Mouse (Mus musculus) hindbrain, embryonic 14.5 days (tissue): ENCODE measurements around the gene Ghrl. TPM values are rescaled to one million over a fixed set of nuclear protein-coding genes. Genes with fewer than 3 reads are reported as not detected.

ENCODE experiments used
- ATAC-seq: fragments of 200-750 bp; cut with Nextera tagmentation; 2 replicates; pipeline ENCODE4 v1.8.0; 2017; ENCODE audit warnings: moderate number of reproducible peaks, mild to moderate bottlenecking, moderate TSS enrichment, moderate library complexity; ENCODE audit not compliant: low FRiP score
- DNase-seq: peaks from one replicate; pipeline ENCODE4 v3.0.0-alpha.2; 2015; ENCODE audit warnings: low spot score
- H3K27ac ChIP-seq: fragments of 300-500 bp; sonication (generic); 2 replicates; pipeline ENCODE4 v1.5.1; 2014; ENCODE audit warnings: mild to moderate bottlenecking, moderate library complexity
- H3K27me3 ChIP-seq: fragments of 300-500 bp; sonication (generic); 2 replicates; pipeline ENCODE4 v1.6.1; 2014; ENCODE audit warnings: mild to moderate bottlenecking, low read length, mixed read lengths; ENCODE audit not compliant: control insufficient read depth, insufficient read depth
- H3K36me3 ChIP-seq: fragments of 300-500 bp; sonication (generic); replicated peaks from 2 replicates; pipeline ENCODE4 v1.6.1; 2014; ENCODE audit not compliant: control insufficient read depth, insufficient read depth
- H3K4me1 ChIP-seq: fragments of 300-500 bp; sonication (generic); replicated peaks from 2 replicates; pipeline ENCODE4 v1.6.1; 2014; ENCODE audit warnings: antibody characterized with exemption, low read length, mixed read lengths; ENCODE audit not compliant: control insufficient read depth, insufficient read depth
- H3K4me2 ChIP-seq: fragments of 300-500 bp; sonication (generic); replicated peaks from 2 replicates; pipeline ENCODE4 v1.6.1; 2014; ENCODE audit warnings: mild to moderate bottlenecking, moderate library complexity
- H3K4me3 ChIP-seq: fragments of 300-500 bp; sonication (generic); replicated peaks from 2 replicates; pipeline ENCODE4 v1.5.1; 2014; ENCODE audit warnings: mild to moderate bottlenecking, low read length
- H3K9ac ChIP-seq: fragments of 300-500 bp; sonication (generic); 2 replicates; pipeline ENCODE4 v1.6.1; 2014
- H3K9me3 ChIP-seq: fragments of 300-500 bp; sonication (generic); 2 replicates; pipeline ENCODE4 v1.6.1; 2016; ENCODE audit warnings: low read length; ENCODE audit not compliant: control insufficient read depth
- WGBS: fragments of 180-500 bp; shearing (Covaris S2); extraction: QIAGEN DNeasy Blood & Tissue Kit; methylation state at CpG from one replicate; pipeline ENCODE4 v1.1.7; 2014; 5-methylcytosine and 5-hydroxymethylcytosine counted together
- polyA plus RNA-seq: library from polyadenylated mRNA; unstranded; fragments of >200 nt; fragmentation: Nextera tagmentation; extraction: Ambion mirVana; gene quantifications from 2 replicates; pipeline ENCODE4 v1.2.1, GENCODE M21; 2014

Ghrl gene
- polyA plus RNA-seq, 1 experiment from 2014 or later = 1.2 TPM

DNA sequence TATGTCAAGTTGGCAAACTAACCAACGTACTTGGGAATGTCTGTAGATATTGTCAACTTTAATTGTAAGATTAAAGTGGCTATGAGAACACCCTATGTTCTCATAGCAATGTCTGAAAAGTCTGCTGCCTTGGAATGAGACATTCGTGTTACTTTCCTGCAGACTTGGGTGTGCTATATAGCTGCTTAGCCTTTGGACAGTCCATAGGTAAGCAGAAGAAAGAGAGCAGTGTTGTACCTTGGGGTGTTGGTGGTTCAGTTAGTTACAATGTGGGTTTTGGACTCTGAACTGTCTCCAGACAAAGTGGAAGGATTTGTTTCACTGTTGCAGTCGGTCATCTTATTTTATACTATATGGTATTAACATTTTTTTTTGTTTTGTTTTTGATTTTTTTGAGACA lies 7.0 kb downstream of the Ghrl start:
- Histone ChIP-seq H3K27me3 (no peaks in the 10 kb centered on the region), H3K4me3 (no peak overlapping the region), H3K9me3 (no peaks in the 10 kb centered on the region), H3K4me1 (no peaks in the 10 kb centered on the region), H3K4me2 (no peak overlapping the region), H3K36me3 (peaks cover 97% of the 10 kb centered on the region), H3K27ac (no peak overlapping the region), H3K9ac (no peak overlapping the region)
- ATAC-seq (no peak), DNase-seq (no peak)
- WGBS = 91% methylated on average over 3 of the region's 3 CpGs

DNA sequence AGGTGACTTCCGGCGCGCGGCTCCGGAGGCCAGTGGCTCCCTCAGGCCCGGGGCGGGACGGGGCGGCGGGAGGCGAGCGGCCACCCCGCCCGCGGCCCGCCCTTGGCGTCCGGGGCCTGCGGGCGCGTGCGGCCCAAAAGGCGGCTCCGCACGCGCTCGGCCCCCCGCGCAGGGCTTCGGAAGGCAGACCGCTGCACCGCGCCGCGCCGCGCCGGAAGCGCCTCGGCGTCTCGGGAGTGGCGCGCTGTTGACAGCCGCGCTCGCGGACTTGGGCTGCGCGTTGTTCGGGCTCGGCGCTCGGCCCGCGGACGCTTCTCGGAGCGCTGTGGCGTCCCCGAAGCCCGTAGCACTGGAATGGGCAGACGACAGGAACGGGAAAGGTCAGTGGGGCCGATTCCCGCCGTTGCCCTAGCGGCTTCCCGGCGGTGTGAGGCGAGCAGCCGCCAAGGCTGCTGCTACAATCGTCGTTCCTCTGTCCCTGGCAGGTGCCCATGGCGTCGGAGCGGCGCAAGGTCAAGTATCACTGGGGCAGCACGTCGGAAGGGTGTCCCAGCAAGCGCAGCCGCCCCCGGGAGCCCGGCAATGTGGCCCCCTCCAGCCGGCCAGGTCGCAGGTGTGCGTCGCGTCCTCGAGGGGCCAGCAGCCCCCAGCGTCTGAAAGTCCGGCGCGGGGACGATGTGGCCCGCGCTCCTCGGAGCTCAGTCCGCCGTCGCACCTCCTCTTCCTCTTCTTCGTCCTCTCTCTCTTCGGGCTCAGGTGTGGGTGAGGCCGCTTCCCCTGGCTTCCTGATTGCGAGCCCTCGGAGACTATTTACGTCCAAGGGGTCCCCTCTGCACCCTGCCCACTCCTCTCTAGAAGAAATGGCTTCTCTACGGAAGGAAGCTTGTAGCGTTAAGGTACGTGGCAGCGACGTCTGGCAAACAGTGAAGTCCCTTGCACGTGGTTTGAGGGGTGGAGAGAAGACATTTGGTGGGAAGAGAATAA lies 22.2 kb downstream of the Ghrl start:
- under 1% methylated on average over 93 of the region's 113 CpGs for WGBS
- ATAC-seq (peak; percentile 72), DNase-seq (no peak)
- Histone ChIP-seq H3K4me3 (peak overlapping the region; percentile 95), H3K9me3 (no peaks in the 10 kb centered on the region), H3K9ac (peak overlapping the region; percentile 83), H3K27ac (peak overlapping the region; percentile 88), H3K27me3 (no peaks in the 10 kb centered on the region), H3K36me3 (peaks cover 15% of the 10 kb centered on the region), H3K4me2 (peak overlapping the region; percentile 92), H3K4me1 (peaks cover 17% of the 10 kb centered on the region)

DNA sequence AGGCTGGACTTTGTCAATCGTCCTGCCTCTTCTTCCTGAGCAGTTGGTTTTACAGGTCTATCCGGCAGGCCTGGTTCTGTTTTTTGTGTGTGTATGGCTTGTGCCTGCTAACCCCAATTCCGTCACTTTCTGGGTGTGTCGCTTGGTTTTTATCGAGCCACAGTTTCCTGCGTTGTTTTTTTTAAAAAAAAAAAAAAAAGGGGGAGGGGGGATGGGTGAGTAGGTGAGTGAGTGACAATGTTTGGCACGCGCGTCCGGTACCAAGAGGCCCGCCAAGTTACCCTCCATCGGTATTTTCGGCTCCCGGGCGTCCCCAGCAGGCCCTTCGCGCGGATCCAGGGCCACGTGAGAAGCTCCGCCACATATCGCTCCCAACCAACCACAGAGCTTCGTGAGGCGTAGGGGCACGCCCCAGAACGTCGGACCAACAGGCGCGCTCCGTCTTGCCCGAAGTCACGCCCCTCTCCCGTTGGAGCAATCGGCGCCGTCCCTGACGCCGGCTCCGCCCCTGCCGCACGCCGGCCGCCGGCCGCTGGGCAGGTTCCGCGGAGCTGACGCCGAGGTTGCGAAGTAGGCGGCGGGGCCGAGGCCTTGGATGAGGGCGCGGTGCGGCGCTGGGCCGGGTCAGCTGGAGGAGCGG lies 23.0 kb downstream of the Ghrl start, which contains the start of gene Tatdn2:
Tatdn2 (plus strand) TSS at position 469 of the 640 bp plus-strand sequence.
- Histone ChIP-seq H3K36me3 (peaks cover 7% of the 10 kb centered on the region), H3K4me2 (peak within 1 kb of the TSS; percentile 92), H3K27ac (peak within 1 kb of the TSS; percentile 88), H3K9ac (peak within 1 kb of the TSS; percentile 83), H3K27me3 (no peaks in the 10 kb centered on the region), H3K4me1 (peaks cover 17% of the 10 kb centered on the region), H3K9me3 (no peaks in the 10 kb centered on the region), H3K4me3 (peak within 1 kb of the TSS; percentile 95)
- peak; percentile 93 for DNase-seq
- WGBS = under 1% methylated on average over 55 of the region's 58 CpGs
- ATAC-seq = peak; percentile 99

GRCm38 (mm10) chr6:113695766-113696355 lies 23.8 kb downstream of the Ghrl start:
- Histone ChIP-seq H3K4me1 (peaks cover 18% of the 10 kb centered on the region), H3K4me2 (peak overlapping the region; percentile 92), H3K9ac (peak overlapping the region; percentile 43; the same call in 1 of the 2 replicates), H3K27ac (peak overlapping the region; percentile 88), H3K36me3 (no peaks in the 10 kb centered on the region; the same call in 1 of the 2 replicates), H3K4me3 (peak overlapping the region; percentile 95), H3K27me3 (no peaks in the 10 kb centered on the region), H3K9me3 (no peaks in the 10 kb centered on the region)
- no peak for DNase-seq
- WGBS = 88% methylated on average over 4 of the region's 4 CpGs
- ATAC-seq = no peak

- no peak overlapping the region for H3K4me3 ChIP-seq
- peaks cover 22% of the 10 kb centered on the region for H3K4me1 ChIP-seq
- DNase-seq (no peak), ATAC-seq (no peak)
- no peak overlapping the region for H3K4me2 ChIP-seq
- no peaks in the 10 kb centered on the region for H3K9me3 ChIP-seq
- H3K27me3 ChIP-seq = no peaks in the 10 kb centered on the region
- 76% methylated on average over 1 of the region's 1 CpGs for WGBS
- H3K36me3 ChIP-seq = no peaks in the 10 kb centered on the region
- no peak overlapping the region for H3K9ac ChIP-seq
- H3K27ac ChIP-seq = no peak overlapping the region
Observed at GRCm38 (mm10) chr6:113695203-113695602, 24.5 kb downstream of the Ghrl start.

DNA sequence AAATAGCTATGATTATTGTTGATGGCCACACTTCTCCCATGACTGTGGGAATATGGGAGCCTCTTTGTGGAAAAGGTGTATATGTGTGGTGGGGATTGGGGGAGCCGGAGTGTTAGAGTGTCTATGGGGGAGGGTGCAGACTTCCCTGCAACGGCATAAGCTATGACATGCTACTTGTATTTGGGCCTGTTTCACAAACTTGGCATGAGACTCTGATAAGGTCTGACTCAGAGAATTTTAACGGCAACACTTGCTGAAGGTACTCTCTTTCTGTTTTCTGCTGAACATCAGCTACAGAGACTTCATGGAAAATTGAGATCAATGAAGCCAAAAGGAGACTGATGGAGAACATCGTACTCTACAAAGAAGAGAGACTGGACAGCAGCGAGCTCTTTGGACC lies 26.3 kb downstream of the Ghrl start:
- no peak overlapping the region for H3K4me2 ChIP-seq
- H3K36me3 ChIP-seq = no peaks in the 10 kb centered on the region
- no peaks in the 10 kb centered on the region for H3K9me3 ChIP-seq
- DNase-seq (no peak), ATAC-seq (no peak)
- no peaks in the 10 kb centered on the region for H3K27me3 ChIP-seq
- no peak overlapping the region for H3K4me3 ChIP-seq
- H3K27ac ChIP-seq = no peak overlapping the region
- WGBS = 91% methylated on average over 5 of the region's 5 CpGs
- no peak overlapping the region for H3K9ac ChIP-seq
- H3K4me1 ChIP-seq = peaks cover 13% of the 10 kb centered on the region

DNA sequence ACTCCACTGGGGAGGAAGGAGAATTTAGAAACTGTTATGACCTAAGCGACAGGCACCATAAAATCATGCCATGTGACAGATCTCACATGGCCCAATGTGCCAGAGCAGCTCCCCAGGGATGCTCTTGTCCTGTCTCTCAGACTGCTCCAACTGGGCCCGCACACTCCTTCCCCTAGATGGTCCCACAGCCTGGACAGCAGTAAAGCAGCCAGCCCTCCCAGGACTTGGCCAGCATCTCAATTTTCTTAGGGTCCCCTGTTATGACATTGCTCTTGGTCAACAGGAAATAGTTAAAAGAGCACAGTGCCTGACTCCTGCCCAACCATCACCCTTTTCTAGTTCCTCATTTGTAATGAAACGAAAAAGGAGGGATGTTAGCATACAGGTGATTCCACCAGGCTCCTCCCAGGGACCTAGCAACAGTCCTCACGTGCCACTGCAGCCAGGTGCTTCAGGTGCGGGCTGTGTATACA lies 27.0 kb downstream of the Ghrl start:
- DNase-seq = no peak
- H3K9me3 ChIP-seq = no peaks in the 10 kb centered on the region
- no peak for ATAC-seq
- no peak overlapping the region for H3K4me3 ChIP-seq
- H3K27ac ChIP-seq = no peak overlapping the region
- H3K9ac ChIP-seq = no peak overlapping the region
- H3K36me3 ChIP-seq = no peaks in the 10 kb centered on the region
- no peaks in the 10 kb centered on the region for H3K27me3 ChIP-seq
- peaks cover 6% of the 10 kb centered on the region; the same call in 1 of the 2 replicates for H3K4me1 ChIP-seq
- H3K4me2 ChIP-seq = no peak overlapping the region
- 86% methylated on average over 5 of the region's 5 CpGs for WGBS

- Histone ChIP-seq H3K4me3 (no peak overlapping the region), H3K4me2 (peak overlapping the region; percentile 24; the same call in 1 of the 2 replicates), H3K9me3 (no peaks in the 10 kb centered on the region), H3K27ac (0 out of 2 replicates have a peak overlapping the region, but pooled peaks have one; percentile 14), H3K36me3 (no peaks in the 10 kb centered on the region), H3K9ac (no peak overlapping the region), H3K4me1 (peaks cover 5% of the 10 kb centered on the region; the same call in 1 of the 2 replicates), H3K27me3 (no peaks in the 10 kb centered on the region)
- DNase-seq = no peak
- WGBS = 85% methylated on average over 4 of the region's 4 CpGs
- no peak for ATAC-seq
Observed at GRCm38 (mm10) chr6:113691084-113691462, 28.6 kb downstream of the Ghrl start.
